Comparison of ENCODE assay signal across 25 mouse cellular contexts in genomic region chr14:48059664-48060455, GRCm38 (mm10).
A peak's percentile ranks its signal among the peaks of the same experiment; 100 is the strongest.
DNase-seq lines count a peak whose midpoint lies in the region; ATAC-seq and TF ChIP-seq lines count a peak whose summit lies in the region.
"Had no signal": no experiment of that assay in that cellular context is flagged by ENCODE, and none has a peak within 500 bp of the region (broad histone marks: within the 10 kb centered on the region; RNA-seq: fewer than 3 reads in every experiment).

No protein-coding gene starts in this region.

- TF ChIP-seq EP300 in heart, adult 2 months (IDR thresholded peaks at IDR 0.05; ENCODE audit: insufficient read depth, low read depth, low read length) = no peak

- H3K27me3 ChIP-seq in heart, adult 2 months (ENCODE audit: control insufficient read depth, insufficient read depth, low read length) = no peaks in the 10 kb centered on the region
- no peaks in the 10 kb centered on the region for H3K27me3 ChIP-seq in megakaryocyte, embryonic 14.5 days (replicated peaks)
- H3K27me3 ChIP-seq: embryonic facial prominence, embryonic 12.5 days; forebrain, embryonic 15.5 days; intestine, embryonic 15.5 days; limb, embryonic 13.5 days; lung, embryonic 15.5 days had no signal

- no peak overlapping the region for H3K9ac ChIP-seq in heart, adult 2 months (ENCODE audit: low read depth, low read length)
- H3K9ac ChIP-seq: embryonic facial prominence, embryonic 12.5 days; forebrain, embryonic 15.5 days; intestine, embryonic 15.5 days; limb, embryonic 13.5 days; lung, embryonic 15.5 days had no signal

- intact Hi-C loops in heart, adult 2 months (cut with DNase I) = no loop called here

- TF ChIP-seq CTCF in heart, adult 2 months (IDR thresholded peaks at IDR 0.05) = no peak

- no peaks in the 10 kb centered on the region for H3K79me2 ChIP-seq in heart, adult 2 months (replicated peaks; ENCODE audit: control insufficient read depth, insufficient read depth, low read length)

- H3K4me3 ChIP-seq in heart, adult 2 months = no peak overlapping the region
- peak overlapping the region; percentile 29 for H3K4me3 ChIP-seq in megakaryocyte, embryonic 14.5 days (replicated peaks)
- H3K4me3 ChIP-seq: embryonic facial prominence, embryonic 12.5 days; forebrain, embryonic 15.5 days; intestine, embryonic 15.5 days; layer of hippocampus, adult 2 months; limb, embryonic 13.5 days; lung, embryonic 15.5 days had no signal

- no peaks in the 10 kb centered on the region for H3K36me3 ChIP-seq in heart, adult 2 months (ENCODE audit: control insufficient read depth, insufficient read depth, low read length)
- H3K36me3 ChIP-seq in megakaryocyte, embryonic 14.5 days (replicated peaks; ENCODE audit: low read length) = no peaks in the 10 kb centered on the region
- H3K36me3 ChIP-seq: embryonic facial prominence, embryonic 12.5 days; forebrain, embryonic 15.5 days; G1E; intestine, embryonic 15.5 days; limb, embryonic 13.5 days; lung, embryonic 15.5 days had no signal

- peaks cover 19% of the 10 kb centered on the region for H3K9me3 ChIP-seq in megakaryocyte, embryonic 14.5 days
- H3K9me3 ChIP-seq: embryonic facial prominence, embryonic 12.5 days; forebrain, embryonic 15.5 days; G1E; intestine, embryonic 15.5 days; limb, embryonic 13.5 days; lung, embryonic 15.5 days had no signal

- no peak for TF ChIP-seq POLR2A in heart, adult 2 months (IDR thresholded peaks at IDR 0.05; ENCODE audit: insufficient read depth, low read depth, low read length)

- DNase-seq in heart, adult 11 months = peak; percentile 55
- no peak for DNase-seq in heart, adult 2 months
- DNase-seq in right cerebral cortex, postnatal 10 days (ENCODE audit: low spot score in 2 of 2) = peak; percentile 31 to 40
- DNase-seq in right cerebral cortex, postnatal 14 days = no peak
- DNase-seq in thymus, postnatal 36 days = no peak
- DNase-seq: adrenal gland, adult 8-10 months; cerebellum, adult 11 months; cerebellum, adult 9-10 months; cerebellum, postnatal 36 days; embryo, embryonic 11 days; heart, postnatal 14 days; kidney, adult 2 months; kidney, postnatal 36 days; thymus, postnatal 14 days had no signal

- WGBS in heart, adult 2 months = 82% methylated on average over 15 of the region's 15 CpGs

- no peak overlapping the region for H3K27ac ChIP-seq in heart, adult 2 months
- H3K27ac ChIP-seq: embryonic facial prominence, embryonic 12.5 days; forebrain, embryonic 15.5 days; hindbrain, postnatal 0 days; intestine, embryonic 15.5 days; layer of hippocampus, adult 2 months; limb, embryonic 13.5 days; lung, embryonic 15.5 days had no signal

- H3K4me1 ChIP-seq in heart, adult 2 months (ENCODE audit: control insufficient read depth, insufficient read depth, low read length) = no peaks in the 10 kb centered on the region
- no peaks in the 10 kb centered on the region for H3K4me1 ChIP-seq in megakaryocyte, embryonic 14.5 days
- H3K4me1 ChIP-seq: embryonic facial prominence, embryonic 12.5 days; forebrain, embryonic 15.5 days; intestine, embryonic 15.5 days; limb, embryonic 13.5 days; lung, embryonic 15.5 days had no signal

- ATAC-seq in megakaryocyte, adult 5-6 weeks (ENCODE audit: poor library complexity, severe bottlenecking) = no peak
- ATAC-seq: forebrain, embryonic 15.5 days; hindbrain, postnatal 0 days; intestine, embryonic 15.5 days; midbrain, embryonic 16.5 days had no signal

Comparison
In these comparisons a context has a peak if more than half of its experiments do, and no peak if none do; other contexts are left out.
1. DNase-seq: peak in heart, adult 11 months (single experiment) and right cerebral cortex, postnatal 10 days (2 of 2); none in heart, adult 2 months (0 of 2), right cerebral cortex, postnatal 14 days (single experiment) and thymus, postnatal 36 days (0 of 2).